Mouse (Mus musculus) kidney, postnatal 14 days (tissue): ENCODE results near the gene Eps8.
A peak's percentile ranks its signal among the peaks of the same experiment; 100 is the strongest.

Source experiments
- DNase-seq: peaks from one replicate; pipeline ENCODE4 v3.0.0; 2022; ENCODE audit warnings: mixed read lengths

The Eps8 gene

DNA sequence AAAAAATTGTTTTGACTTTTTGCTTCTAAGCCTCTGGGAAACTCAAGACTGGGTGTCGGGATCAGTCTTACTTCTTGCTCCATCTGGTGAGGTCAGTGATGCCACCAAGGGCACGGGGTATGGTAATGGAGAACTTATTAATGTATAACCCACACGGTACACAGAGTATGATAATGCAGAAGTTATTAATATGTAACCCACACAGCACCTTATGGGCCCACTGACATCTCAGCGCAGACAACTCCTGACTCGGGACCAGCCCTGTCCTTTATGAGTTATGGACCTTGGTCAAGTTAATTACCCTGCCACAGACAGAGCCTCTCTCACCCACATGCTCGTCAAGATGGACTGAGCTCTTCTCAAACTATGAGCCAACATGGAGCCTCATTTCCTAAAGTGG, 89.2 kb downstream of the Eps8 start:
- DNase-seq = peak; percentile 52

DNA sequence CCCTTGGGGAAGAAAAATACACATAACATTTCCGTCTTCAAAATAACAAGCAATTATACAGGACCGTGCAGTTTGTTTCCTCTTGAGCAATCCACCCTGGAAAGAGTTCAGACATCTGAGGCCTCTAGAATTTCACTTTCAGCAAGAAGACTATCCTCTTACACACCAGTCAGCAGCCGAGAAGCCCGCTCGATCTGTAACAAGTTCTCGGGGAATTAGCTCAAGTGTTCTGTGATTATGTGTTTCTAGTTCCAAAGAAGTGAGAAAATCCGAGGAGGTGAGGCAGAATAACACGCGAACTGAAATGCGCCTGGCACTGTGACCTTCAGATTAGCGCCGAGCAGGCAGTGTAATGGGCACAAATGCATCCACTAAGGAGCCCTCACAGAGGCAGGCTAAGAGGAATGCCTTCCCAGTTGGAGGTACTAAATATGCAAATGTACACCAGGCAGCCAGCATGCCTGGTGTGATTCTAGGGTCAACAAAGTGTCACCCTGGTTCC, 94.3 kb downstream of the Eps8 start:
- peak; percentile 49 for DNase-seq

DNA sequence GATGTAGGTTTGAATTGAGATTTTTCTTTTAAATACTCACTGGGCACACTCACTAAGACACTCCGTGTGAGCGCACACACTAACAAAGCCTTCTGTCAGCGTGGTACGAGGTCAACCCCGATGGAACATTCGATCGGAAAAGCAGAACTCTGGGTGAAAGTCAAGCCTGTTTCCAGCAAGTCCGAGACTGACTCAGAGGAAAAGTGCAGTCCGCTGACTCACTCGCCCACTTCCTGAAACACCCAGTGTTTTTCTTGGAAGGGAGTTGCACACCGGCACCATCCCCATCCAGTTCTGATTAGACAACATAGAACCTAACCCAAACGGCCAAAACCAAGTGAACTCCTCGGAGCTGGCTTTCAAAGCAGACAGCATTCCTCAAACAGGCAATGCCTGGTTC, 95.8 kb downstream of the Eps8 start:
- peak; percentile 45 for DNase-seq

DNA sequence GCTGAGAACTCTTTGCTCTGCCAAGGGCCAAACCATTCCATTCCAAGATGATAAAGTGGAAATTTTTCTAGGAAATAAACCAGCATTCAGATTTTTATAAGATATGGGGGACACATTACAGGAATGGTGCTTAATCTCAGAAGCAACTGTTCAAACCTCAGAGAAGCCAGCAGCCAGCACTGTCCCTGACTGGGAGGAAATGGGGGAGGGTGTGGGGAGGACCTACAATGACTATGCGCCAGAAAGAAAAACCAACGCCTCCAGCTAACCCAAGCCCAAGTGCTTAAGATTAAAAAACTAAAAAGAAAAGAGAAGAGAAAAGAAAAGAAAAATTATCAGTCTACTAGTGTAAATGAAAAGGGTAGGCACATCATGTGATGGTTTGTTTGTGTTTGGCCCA, 97.0 kb downstream of the Eps8 start:
- DNase-seq = no peak

DNA sequence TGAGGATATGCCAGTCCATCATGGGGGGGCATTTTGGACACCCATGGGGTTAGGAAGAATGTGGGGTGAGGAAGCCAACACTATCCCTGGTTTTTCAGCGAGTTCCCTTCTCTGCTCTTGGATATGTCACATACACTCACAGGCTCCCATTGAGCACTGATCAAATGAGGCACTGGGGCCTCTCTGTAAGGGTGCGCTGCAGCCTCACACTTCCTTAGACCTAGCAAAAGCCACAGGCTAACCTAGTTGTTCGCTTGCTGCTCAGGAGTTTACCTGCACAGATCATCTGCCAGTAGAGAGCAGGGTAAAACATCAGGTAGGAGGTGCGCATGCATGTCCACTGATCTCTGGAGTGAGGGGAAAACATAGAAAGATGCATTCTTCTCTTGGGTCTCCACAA, 97.5 kb downstream of the Eps8 start:
- no peak for DNase-seq

DNA sequence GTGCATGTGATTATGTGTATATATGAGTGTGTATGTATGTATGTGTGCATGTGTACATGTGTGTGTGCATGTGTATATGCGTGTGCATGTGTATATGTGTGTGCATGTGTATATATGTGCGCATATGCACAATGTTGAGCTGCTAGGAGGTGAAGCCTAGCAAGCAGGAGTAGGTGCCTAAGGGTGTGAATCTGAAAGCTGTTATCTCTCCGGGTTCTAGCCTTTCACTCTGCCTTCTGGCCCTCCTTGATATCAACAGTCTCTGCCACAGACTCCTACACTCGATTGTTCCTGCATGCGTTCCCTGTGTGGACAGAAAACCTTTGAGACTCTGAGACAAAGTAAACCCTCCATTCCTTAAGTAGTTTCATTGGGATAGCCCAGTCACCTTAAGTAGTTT, 98.0 kb downstream of the Eps8 start:
- no peak for DNase-seq

DNA sequence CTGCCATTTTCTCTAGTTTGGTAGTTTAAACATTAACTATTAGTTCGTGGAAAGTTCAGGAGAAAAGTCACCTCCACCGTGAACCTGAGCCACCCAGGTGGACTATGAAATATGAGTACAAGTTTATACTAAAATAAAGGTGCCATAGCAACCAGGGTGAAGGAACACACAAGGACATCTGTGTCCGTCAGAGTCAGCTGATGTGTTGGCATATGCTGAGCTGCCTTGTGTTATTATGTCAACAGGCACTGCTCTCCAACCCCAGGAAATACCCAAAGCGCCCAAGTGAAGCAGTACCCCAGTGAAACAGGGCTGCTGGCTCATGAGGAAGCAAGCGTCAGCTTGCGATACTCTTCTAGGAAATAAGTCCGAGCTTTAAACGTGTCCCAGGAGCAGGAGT, 104.5 kb downstream of the Eps8 start:
- DNase-seq = peak; percentile 59

DNA sequence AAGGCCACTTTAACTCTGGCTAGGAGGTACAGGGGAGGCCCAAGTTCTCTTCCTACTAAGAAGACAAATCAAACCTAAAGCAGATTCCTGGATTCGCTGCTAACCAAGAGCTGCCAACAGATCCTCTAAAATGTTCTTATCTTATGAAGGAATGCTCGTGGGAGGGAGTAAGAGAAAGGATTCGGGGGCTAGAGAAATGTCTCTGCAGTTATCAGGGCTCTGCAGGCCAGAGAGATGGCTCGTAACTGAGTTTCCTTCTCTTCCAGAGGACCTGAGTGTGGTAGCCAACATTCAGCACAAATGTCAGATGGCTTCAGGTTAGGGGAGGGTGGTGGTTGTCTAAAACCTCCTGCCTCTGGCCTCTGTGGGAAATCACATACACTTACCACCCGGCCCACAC, 106.1 kb downstream of the Eps8 start:
- no peak for DNase-seq

DNA sequence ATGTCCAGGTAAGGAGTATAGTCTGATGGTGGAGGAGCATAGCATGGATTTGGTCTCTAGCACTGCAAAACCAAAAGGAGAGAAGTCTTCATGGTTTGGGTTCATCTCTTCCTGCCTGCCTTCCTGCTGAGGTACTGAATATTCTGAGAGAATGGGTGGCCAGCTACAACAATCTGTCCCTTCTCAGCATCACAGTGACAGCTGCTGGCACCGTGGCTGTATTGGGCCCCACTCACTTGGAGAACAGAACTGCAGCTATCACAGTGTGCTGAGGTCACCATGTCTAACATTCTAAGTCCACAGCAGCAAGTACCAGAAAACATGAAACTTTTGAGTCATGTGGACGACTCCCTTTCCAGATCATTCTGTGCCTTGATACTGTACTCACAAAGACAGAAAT, 107.1 kb downstream of the Eps8 start:
- no peak for DNase-seq

DNA sequence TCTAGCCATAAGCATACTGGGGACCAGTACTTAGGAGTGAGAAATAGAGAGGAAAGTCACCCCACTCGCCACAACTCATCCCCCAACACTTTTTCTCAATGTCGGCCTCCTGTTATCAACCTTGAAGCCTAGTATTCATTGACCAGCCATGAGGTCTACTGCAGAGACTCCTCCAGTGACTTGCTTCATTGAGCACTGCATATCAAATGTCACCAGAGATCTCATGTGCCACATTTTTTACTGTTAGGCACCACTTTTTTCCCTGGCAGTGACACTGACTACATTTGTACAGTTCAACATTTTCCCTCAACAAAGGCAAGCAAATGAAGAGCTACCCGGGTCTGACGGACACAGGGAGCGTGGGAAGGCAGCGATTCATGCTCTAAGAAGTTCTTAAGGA, 108.6 kb downstream of the Eps8 start:
- no peak for DNase-seq

DNA sequence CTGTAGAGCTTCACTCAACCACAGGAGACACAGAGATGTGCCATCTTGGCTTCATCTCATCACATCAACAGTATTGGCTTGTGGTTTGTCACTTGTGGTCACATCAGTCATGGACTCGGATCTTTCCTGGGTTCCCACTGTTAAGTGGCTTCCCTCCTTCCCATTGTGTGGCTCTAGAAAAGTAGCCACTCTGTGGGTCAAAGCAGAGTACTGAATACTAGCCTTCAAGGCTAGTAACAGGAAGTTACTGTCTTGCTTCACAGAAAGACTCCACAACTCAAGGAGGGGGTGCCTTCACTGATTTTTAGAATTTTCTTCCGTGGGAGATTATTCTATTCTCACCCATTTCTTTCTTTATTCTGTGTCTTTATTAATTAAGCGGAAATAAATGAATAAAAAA, 109.3 kb downstream of the Eps8 start:
- DNase-seq = no peak

DNA sequence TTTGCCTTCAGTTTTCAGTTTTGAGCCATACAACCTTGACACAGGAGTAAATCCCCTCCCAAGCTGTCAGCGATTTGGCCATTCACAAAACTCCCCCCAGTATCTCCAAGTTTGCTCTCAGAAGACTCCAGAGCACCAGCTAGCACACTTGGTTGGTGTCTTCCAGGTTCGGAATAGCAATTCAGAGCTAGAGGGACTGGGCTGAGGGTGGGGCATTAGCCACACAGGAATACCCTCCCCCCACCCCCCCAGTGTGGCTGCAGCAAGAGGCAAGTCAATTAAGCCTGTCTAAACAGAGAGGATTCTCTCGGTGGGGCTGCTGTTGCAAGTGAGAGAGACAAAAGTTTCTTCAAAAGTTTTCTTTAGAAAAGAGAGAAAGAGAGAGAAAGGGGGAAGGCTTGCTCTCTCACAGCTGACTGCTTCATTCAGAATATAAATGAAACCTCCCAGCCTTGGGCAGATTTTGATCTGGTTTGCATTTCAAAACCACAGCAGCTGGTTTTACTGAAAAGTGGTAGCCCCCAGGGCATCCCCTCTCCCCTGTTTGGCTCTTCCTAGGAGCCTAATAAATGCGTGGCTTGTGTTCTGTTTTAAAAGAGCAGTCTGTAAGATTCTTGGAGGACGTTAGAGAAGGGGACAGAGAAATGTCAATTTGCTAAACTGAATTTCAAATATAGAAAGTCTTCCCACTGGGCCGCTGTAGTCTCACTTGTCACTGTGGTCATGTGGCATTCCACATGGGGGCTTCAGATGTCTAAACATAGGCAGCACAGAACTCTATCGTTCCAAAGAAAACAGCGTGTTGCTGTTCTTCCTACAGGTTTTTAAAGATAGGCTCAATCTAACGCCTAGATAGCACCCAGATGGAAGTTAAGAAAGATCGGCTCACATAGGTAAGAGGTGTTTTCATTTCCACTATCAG, 112.2 kb downstream of the Eps8 start:
- DNase-seq = no peak

DNA sequence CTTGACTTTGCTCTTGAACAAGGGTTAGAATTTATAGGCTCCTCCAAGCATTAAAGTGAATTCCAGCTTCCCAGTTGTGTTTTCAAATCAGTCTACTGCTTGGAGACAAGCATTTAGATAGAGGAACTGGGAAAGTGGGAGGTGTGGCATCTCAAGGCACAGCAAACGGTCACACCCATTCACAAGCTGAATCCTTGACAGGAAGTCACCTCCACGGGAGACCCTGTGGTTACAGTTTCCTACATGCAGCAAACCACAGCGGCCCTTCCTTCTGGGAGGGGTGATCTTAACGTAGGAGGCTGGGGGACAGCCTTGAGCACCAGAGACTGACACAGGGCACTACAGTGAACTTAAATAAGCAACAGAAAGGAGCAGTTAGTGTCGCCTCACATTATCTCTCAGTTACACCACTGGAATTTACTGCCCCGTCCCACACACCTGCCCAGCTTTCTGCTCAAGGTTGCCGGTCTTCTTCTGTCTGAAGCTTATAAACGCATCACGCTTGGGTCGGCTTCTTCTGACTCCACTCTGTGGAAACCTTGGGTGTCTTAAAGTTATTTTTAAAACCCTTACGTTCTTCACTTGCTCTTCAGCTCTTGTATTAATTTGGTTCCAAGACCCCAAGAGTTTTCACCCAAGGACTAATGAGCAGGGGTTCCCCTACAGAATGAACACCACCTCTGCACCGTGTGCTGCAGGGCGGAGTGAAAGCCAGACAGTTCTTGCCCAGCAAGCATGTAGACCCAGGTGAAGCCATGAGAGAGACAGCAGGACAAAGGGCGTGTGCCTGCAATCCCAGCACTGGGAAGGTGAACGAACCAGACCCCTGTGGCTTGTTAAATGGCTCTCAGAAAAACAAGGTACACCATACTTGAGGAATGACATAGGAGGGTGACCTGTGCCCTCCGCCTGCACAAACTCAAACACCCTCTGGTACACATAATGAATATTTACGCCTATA, 113.2 kb downstream of the Eps8 start:
- peak; percentile 19 for DNase-seq

DNA sequence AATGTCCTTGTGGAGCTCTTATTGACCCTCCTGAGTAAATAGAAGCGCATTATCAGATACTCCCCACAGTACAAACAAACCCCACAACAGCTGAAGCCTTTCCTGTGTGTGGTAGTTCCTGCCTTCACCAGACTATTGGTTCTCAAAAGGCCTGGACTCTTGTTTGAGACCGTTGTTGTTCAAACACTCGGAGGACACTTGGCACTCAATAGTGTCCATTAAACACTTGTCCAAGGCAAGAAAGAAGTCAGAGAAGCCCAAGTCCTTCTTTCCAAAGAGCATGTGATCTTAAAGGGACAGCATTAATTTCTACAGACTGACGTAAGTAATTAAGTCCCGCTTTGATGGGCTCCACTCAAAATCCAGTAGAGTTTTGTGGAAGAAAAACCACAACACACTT, 113.9 kb downstream of the Eps8 start:
- no peak for DNase-seq

DNA sequence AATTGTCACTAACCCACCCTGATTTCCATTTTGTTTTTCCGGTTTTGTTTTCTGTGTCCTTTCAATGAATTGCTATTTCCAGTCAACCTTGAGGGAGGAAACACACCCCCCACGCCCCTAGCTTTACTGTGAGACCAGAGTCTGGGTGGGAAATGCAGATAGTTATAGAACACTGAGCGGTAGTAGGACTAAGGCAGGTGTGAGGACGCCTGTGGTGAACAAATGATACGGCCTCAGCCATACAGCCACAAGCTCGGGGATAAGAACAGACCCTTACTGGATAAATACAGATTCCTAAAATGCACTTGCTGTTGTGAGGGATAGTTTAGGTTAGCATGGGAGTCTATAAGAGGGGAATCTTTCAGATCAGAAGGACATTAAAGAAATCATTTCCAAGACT, 114.3 kb downstream of the Eps8 start:
- no peak for DNase-seq

DNA sequence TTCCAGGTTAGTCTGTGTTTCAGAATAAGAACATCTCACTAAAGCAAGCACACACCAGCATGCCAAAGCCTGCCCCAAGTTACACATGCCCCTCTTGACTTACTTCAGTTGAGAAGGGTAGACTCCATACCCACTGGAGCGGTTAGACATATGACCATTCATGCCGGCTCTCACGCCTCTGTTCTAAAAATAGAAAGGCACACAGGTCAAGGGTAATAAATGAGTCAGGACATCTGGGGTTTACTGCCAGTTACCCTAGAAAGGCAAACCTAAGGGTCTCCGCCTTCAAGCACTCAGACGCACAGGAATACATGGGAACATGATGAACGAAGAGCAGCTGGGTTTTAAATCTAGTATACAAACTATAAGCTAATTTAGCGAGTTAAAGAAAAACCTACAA, 115.5 kb downstream of the Eps8 start:
- DNase-seq = peak; percentile 28

DNA sequence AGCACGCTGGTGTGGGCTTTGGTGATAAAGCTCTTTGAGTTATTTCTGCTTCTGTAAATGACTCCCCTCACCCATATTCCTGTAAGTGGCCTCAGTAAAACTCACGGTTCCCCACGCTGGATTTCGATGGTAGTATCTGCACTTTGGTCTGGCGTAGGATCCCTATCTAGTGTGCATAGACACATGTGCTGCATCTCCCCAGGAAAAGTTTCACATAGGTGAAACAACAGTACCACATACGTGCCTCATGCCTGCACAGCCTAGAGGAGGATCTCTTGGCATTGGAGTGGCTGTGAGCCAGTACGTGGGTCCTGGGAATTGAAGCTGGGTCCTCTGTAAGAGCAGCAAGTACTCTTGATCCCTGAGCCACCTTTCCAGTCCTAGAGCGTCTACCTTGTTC, 121.9 kb downstream of the Eps8 start:
- DNase-seq = no peak

DNA sequence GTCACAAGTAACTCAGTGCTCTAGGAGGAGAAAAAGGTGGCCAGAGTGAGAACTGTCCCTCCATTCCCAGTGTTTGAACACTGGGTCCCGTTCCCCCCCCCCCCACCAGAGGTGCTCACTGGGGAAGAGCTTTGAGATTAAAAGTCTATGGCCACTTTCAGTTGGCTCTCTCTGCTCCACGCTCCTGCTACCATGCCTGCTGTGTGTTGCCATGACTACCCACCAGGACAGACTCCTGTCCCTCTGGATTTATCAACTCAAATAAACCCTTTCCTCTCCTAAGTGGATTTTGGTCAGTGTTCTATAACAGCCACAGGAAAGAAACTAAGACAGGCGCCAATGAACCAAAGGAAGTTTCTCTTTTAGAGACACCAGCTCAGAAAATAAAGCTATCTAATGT, 128.9 kb downstream of the Eps8 start:
- no peak for DNase-seq

DNA sequence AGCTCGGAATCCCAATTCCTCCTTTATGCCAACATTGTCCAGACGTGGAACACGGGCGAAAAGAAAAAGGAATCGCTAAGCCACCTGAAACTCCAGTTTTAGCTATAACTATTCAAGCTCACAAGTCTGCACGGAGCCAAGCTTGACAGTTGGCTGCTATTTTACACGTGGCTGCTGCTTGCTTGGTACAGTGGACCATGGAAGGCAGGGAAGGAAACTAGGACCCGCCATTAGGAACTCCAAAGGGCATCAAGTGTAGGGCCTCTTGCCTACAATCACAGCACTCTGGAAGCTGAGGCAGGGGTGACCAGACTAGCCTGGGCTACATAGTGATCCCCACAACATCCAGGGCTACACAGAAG, 134.4 kb downstream of the Eps8 start:
- DNase-seq = no peak

DNA sequence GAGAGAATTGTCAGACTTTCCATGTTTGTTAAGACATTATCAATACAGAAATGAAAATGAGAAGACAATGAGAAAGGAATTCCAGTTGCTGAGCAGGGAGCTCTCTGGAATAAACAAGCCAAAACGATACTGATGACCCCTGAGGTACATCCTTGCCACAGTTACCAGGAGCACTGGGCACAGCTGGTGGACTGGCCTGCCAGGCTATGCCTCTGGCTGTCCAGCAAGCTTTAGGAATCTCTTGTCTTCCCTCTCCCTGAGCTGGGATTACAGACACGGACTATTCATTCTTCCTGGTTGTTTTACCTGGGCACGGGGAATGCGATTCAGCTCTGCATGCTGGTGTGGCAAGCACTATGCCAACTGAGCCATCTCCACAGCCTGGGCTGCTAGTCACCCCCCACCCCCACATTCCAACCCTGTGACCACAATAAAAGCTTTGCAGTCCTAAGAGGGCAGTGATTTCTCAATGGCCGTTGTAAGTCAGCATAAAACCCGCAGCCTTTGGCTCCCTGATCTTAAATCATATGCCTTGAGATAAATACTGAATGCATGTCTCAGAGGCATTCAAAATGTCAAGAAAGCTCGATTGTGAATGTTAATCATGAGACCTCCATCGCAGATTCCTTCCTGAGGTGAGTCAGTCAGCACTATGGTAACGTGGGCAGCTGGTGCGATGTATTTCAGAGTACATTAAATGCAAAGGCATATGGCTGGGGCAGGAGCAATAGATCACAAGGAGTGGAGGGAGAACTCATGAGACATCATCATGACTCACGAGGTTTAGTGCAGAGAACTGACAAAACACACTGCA, 134.9 kb downstream of the Eps8 start:
- DNase-seq = no peak

DNA sequence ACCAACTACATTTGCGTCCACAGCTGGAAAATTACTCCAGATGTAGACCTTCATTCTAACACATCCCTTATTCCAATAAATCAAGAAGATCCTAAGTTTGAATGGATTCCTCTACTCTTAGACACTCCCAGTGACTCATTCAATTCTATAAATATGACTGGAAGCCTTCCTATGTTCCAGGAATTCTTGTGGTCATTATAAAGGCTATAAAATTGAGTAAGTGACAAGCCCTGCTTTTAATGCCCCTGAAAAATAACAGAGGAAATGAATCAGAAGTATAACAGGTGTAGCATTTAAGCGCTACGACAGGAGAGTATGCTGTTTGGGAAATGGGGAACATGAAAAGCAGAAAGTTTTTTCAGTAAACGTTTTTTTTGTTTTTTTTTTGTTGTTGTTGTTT, 139.8 kb downstream of the Eps8 start:
- no peak for DNase-seq

DNA sequence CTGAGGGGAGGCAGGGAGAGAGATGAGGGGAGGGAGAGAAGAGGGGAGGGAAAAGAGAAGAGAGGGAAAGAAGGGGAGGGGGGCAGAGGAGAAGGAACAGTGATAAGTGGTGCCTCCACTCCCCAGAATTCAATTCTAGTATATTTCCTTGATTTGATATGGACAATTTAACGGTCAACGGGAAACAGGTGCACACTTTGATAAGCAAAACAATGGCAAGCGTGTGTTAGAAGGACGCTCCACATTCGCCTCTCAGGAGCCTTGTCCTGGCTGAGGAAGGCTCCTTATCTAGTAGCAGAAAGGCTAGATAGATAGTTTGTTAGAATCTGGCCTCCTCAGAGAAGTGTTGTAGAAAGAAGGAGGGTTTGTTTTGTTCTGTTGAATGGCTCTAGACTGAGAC, 141.9 kb downstream of the Eps8 start:
- no peak for DNase-seq
